Mouse (Mus musculus) liver, adult 2 months (tissue): ENCODE measurements around the gene Mgst2. TPM values are rescaled to one million over a fixed set of nuclear protein-coding genes. Genes with fewer than 3 reads are reported as not detected.

Experiments used
- DNase-seq: peaks from one replicate; pipeline ENCODE4 v3.0.0-alpha.2; 2011; ENCODE audit warnings: low read depth, low spot score; ENCODE audit errors: extremely low read depth
- H3K27ac ChIP-seq: fragments of 200-500 bp; replicated peaks from 2 replicates; pipeline ENCODE4 v1.5.1; 2012; ENCODE audit warnings: low read depth, mild to moderate bottlenecking, control low read depth, inconsistent platforms, low read length; ENCODE audit not compliant: insufficient read depth
- H3K27me3 ChIP-seq: fragments of 200-500 bp; 2 replicates; pipeline ENCODE4 v1.6.1; 2012; ENCODE audit warnings: mild to moderate bottlenecking, moderate library complexity, low read length, inconsistent platforms; ENCODE audit not compliant: control insufficient read depth, insufficient read depth
- H3K36me3 ChIP-seq: fragments of 200-500 bp; 2 replicates; pipeline ENCODE4 v1.6.1; 2012; ENCODE audit warnings: low read length, inconsistent platforms; ENCODE audit not compliant: control insufficient read depth, insufficient read depth
- H3K4me1 ChIP-seq: fragments of 200-500 bp; 2 replicates; pipeline ENCODE4 v1.6.1; 2011; ENCODE audit warnings: low read length; ENCODE audit not compliant: control insufficient read depth, insufficient read depth
- H3K4me3 ChIP-seq: fragments of 200-500 bp; 2 replicates; pipeline ENCODE4 v1.5.1; 2011; ENCODE audit warnings: low read depth, mild to moderate bottlenecking, control low read depth, low read length, moderate library complexity; ENCODE audit not compliant: insufficient read depth
- H3K79me2 ChIP-seq: fragments of 200-500 bp; 2 replicates; pipeline ENCODE4 v1.6.1; 2012; ENCODE audit warnings: inconsistent platforms, mild to moderate bottlenecking, low read length, moderate library complexity; ENCODE audit not compliant: control insufficient read depth, insufficient read depth
- H3K9ac ChIP-seq: fragments of 200-500 bp; 2 replicates; pipeline ENCODE4 v1.6.1; 2012; ENCODE audit warnings: low read depth, mild to moderate bottlenecking, control low read depth, inconsistent platforms, low read length
- CTCF ChIP-seq: fragments of 200-500 bp; IDR thresholded peaks from 2 replicates; pipeline ENCODE4 v1.5.1; 2011; ENCODE audit warnings: low read depth, low read length, control low read depth
- POLR2A ChIP-seq: fragments of 200-500 bp; IDR thresholded peaks from 2 replicates; pipeline ENCODE4 v1.6.1; 2011; ENCODE audit warnings: low read length, control low read depth; ENCODE audit not compliant: insufficient read depth; ENCODE audit errors: extremely low read depth
- WGBS: fragments of 180-500 bp; shearing (Covaris S2); methylation state at CpG from one replicate; pipeline ENCODE4 v1.1.7; 2018; 5-methylcytosine and 5-hydroxymethylcytosine counted together
- polyA plus RNA-seq: library from polyadenylated mRNA; depleted of rRNA; stranded (reverse); fragments of >200 nt; gene quantifications from 2 replicates; pipeline ENCODE4 v1.2.3, GENCODE M21; 2012
- total RNA-seq: library from RNA; depleted of rRNA; stranded (reverse); fragments of >200 nt; gene quantifications from 2 replicates; pipeline ENCODE4 v1.2.3, GENCODE M21; 2014

The Mgst2 gene
- total and polyA plus RNA-seq, 2 experiments: 0.02 TPM; not detected in 1

DNA sequence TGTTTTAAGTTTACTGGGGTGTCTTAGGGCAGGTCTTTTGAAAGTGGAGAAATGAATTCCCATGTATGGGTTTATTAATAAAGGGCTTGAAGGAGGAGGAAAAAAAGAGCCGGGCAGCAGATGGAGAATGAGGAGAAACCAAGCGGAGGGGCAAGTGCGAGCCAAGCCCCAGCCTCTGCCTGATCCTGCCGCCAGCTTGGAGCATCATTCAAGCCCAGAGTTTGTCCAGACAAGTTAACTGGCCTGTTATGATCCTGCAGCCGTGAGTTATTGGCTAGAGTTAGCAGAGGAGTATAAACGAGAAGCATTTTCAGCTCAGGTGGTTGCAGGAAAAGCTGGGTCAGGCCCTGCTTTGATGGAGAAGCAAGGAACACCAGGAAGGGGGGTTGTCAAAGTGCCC is 26.2 kb downstream of the Mgst2 start:
- Histone ChIP-seq H3K4me1 (no peaks in the 10 kb centered on the region), H3K27me3 (no peaks in the 10 kb centered on the region), H3K4me3 (no peak overlapping the region), H3K36me3 (no peaks in the 10 kb centered on the region), H3K27ac (no peak overlapping the region), H3K9ac (no peak overlapping the region), H3K79me2 (no peaks in the 10 kb centered on the region)
- DNase-seq: no peak
- 91% methylated on average over 6 of the region's 6 CpGs for WGBS
- TF ChIP-seq CTCF: no peak
- TF ChIP-seq POLR2A: no peak

DNA sequence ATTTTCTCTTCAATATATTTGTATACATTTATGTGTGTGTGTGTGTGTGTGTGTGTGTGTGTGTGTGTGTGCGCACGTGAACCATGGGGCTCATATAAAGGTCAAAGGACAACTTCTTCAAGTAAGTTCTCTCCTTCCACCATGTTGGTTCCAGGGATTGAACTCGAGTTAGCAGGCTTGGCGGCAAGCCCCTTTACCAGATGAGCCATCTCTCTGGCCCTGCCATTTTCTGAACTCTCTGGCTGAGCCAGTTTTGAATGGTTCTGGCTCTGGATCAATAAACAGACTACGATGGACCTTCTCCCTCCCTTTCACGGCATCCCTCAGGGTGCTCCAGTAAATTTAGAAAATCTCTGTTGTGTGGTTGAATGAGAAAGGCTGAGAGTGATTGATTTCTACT is 26.6 kb downstream of the Mgst2 start:
- H3K4me3 ChIP-seq: no peak overlapping the region
- no peak overlapping the region for H3K27ac ChIP-seq
- no peaks in the 10 kb centered on the region for H3K79me2 ChIP-seq
- no peak overlapping the region for H3K9ac ChIP-seq
- DNase-seq: no peak
- TF ChIP-seq POLR2A (no peak), CTCF (no peak)
- 88% methylated on average over 6 of the region's 6 CpGs for WGBS
- no peaks in the 10 kb centered on the region for H3K36me3 ChIP-seq
- no peaks in the 10 kb centered on the region for H3K4me1 ChIP-seq
- H3K27me3 ChIP-seq: no peaks in the 10 kb centered on the region

DNA sequence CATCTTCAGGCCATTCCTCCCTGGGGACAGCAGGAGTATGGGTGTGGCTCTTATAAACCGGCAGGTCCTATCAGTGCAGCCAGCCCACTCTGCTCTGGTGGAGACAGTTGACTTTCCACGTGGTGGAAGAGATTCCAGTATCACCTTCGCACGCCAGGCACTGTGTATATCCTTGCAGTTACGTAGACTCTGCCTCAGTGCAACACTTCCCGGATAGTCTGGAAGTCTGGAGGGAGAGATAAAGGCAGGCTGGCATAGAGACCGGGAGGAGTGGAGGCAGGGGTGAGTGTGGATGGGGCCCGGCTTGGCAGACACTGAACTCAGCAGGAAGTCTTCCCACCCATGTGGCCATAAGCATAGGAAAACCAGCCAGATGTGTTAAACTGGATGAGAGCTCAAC is 28.6 kb downstream of the Mgst2 start:
- no peak for DNase-seq
- Histone ChIP-seq H3K27ac (no peak overlapping the region), H3K36me3 (no peaks in the 10 kb centered on the region), H3K27me3 (no peaks in the 10 kb centered on the region), H3K79me2 (no peaks in the 10 kb centered on the region), H3K4me3 (no peak overlapping the region), H3K9ac (no peak overlapping the region), H3K4me1 (no peaks in the 10 kb centered on the region)
- 71% methylated on average over 8 of the region's 8 CpGs for WGBS
- TF ChIP-seq CTCF (no peak), POLR2A (no peak)

DNA sequence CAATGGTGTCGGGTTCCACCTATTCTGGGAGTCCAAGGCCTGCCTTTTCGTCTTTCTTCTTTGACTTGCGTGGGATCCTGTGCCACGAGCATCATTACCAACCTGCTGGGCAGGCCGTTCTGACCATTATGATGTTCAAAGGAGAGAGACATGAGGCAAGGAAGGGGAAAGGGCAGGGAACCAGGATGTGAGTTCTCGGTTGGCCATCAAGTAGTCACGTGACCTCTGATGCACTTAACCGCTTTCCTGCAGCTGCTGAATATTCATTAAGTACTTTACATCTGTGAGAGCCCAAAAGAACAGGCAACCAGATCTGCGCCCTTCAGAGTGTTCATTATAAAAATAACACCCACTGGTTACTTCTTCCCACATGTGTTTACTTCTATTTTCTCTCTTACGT is 33.0 kb downstream of the Mgst2 start:
- Histone ChIP-seq H3K9ac (no peak overlapping the region), H3K36me3 (no peaks in the 10 kb centered on the region), H3K27ac (no peak overlapping the region), H3K27me3 (no peaks in the 10 kb centered on the region), H3K79me2 (no peaks in the 10 kb centered on the region), H3K4me3 (no peak overlapping the region), H3K4me1 (no peaks in the 10 kb centered on the region)
- DNase-seq: no peak
- WGBS: 95% methylated on average over 10 of the region's 10 CpGs
- TF ChIP-seq CTCF: no peak
- TF ChIP-seq POLR2A: no peak

DNA sequence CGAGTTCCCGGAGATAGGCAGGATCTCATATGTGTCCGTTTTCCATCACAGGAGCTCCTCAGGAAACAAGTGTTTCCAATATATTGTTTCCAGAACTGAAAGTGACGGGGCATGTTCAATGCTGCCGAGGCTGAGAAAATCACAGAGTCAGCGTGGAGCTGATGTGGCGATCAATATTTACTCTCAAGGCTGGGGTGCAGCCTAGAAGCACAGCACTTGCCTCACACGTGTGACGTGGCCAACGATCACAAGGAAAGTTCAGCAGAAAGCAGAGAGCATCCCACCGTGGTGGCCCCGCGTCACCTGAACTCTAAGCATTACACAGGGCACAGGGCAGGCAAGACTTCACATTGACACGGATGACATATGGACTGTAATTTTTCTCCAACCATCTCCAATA is 34.4 kb downstream of the Mgst2 start:
- no peaks in the 10 kb centered on the region for H3K36me3 ChIP-seq
- no peaks in the 10 kb centered on the region for H3K79me2 ChIP-seq
- H3K27me3 ChIP-seq: no peaks in the 10 kb centered on the region
- H3K9ac ChIP-seq: no peak overlapping the region
- no peak for TF ChIP-seq CTCF
- no peak for TF ChIP-seq POLR2A
- H3K4me3 ChIP-seq: no peak overlapping the region
- no peak for DNase-seq
- H3K27ac ChIP-seq: no peak overlapping the region
- WGBS: 82% methylated on average over 14 of the region's 14 CpGs
- no peaks in the 10 kb centered on the region for H3K4me1 ChIP-seq

DNA sequence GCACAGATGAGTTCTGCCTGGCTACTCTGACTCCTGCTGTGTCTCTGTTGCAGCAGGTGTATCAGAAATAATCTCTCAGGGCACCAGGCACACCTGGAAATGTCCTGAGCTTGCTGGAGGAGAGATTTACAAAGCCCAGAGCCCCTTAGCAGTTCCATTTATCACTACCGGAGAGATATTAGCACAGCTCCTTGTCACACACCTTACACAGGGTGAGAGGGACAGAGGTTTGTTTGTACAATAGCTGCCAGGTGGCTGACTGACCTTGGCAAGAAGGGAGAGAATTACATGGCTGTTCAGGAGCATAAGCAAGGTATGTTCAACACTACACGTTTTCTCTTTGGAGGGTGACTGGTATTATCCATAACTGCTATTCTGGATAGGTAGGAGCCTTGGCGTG is 35.6 kb downstream of the Mgst2 start:
- no peaks in the 10 kb centered on the region for H3K79me2 ChIP-seq
- no peaks in the 10 kb centered on the region for H3K4me1 ChIP-seq
- DNase-seq: no peak
- no peak overlapping the region for H3K4me3 ChIP-seq
- no peaks in the 10 kb centered on the region for H3K36me3 ChIP-seq
- TF ChIP-seq POLR2A: no peak
- TF ChIP-seq CTCF: no peak
- no peak overlapping the region for H3K9ac ChIP-seq
- no peak overlapping the region for H3K27ac ChIP-seq
- WGBS: 79% methylated on average over 3 of the region's 3 CpGs
- H3K27me3 ChIP-seq: no peaks in the 10 kb centered on the region
